Mouse (Mus musculus) natural killer cell, adult 2 months (primary cell): ENCODE results near the gene A830031A19Rik.

Experiments used
- DNase-seq, 2 experiments: peaks; one replicate each; pipeline ENCODE4 v3.0.0; 2022; ENCODE audit warnings: low spot score in 2 of 2

The A830031A19Rik gene

GRCm38 (mm10) chr11:24074634-24075104 lies at the start of gene A830031A19Rik:
A830031A19Rik (minus strand) TSS chr11:24075054.
- no peak for DNase-seq

- no peak for DNase-seq
These were observed 49.1 kb upstream of the A830031A19Rik start for GRCm38 (mm10) chr11:24123991-24124390.

DNA sequence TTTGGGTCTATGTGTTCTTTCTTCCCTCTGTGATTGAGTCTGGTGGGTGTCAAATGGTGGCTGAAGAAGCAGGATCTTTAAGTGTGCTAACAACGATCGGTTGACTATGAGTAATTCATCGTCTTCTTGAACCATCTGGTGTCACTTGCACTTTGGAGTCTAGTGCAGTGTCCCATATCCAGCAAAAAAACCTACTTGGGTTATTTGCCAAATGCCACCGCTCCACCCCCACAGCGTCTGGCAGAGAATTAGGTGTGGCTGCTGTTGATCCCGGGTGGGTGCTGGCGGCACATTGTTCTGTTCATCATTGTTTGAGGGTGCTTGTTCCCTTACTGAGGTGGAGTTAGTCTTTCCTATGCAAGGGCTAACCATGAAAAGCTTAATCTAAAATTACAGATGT lies 48.0 kb upstream of the A830031A19Rik start:
- DNase-seq: no peak

DNA sequence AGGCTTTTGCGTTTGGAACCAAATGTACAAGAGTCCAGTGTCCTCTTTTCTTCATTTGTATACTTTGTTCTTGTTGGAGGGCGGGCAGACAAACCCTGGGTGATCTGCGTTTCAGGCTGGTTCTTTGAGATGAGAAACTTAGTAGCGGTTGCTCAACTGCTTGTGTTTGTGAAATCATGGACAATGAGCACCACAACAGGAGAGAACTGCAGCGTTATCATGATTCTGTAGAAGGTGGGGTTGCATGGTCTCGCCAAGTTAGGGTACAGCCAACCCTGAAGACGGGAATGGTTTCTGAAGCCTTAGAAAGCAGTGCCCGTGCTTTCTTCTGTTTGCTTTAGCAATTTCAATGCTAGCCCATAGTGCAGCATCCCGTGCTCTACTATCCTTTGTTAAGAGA lies 46.3 kb upstream of the A830031A19Rik start:
- no peak for DNase-seq

DNA sequence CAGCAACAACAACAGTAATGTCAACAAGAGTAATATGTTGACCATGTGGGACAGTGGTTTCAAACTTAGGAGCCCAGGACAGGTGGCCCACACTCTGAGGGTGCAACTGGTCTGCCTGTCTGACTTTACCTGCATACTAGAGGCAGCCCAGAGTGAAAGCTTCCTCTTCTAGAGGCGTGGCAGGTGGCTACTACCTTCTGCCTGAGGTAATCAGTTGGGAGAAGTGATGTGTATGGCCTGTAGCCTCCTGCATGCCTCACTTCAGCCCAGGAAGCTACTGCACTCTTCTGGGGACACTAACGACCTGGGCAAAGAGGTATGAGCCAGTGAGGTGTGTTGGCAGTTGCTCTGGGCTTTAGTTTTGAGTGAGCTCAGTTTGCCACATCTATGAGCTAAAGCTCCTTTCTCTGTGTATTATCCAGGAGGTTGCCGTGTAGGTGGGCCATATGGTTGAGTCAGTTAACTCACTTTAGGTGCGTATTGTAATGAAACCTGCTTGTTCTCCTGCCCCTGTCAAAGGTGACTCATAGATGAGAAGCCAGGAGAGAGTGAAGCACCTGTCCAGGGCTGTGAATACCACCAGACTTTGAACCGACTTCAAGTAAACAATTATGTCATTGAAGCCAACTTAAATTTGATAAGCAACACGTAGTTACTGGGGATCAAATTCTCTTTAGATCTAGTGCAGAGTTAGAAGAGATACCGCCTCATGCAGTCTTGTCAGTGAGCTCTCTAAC lies 41.9 kb upstream of the A830031A19Rik start:
- no peak for DNase-seq

GRCm38 (mm10) chr11:24116041-24116440 lies 41.2 kb upstream of the A830031A19Rik start:
- no peak for DNase-seq

DNA sequence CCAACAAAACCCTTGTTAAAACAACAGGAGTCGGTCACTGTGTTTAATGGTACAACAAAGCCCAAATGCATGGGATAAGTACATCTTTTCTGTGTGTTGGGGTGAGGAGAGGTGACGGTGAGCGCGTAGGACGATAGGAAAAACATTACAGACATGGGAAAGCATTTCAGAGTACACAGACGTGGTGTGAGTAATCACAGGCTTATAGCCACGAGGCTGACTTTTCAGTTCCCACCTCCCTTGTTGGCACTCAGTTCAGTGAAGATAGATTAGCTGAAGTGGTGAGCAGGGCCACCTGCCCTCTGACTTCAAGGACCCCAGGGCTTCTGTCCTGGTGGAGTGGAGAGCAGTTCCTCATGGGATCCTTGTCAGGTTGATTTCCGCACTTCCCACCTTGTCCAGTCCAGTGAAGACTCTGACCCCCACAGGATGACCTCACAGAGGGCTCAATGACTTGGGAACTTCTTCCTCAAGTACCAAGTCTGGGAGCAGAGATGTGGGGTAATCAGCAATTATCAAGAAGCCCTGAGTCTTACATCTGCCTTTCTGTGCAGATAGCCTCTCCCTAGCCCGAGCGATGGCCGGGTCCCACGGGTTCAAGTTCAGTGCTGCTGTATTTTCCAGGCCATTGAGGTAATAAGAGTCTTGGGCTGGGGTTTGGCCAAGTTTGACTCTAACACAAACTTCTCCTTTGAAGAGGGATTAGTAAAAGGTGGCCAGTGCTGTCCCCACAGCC lies 40.3 kb upstream of the A830031A19Rik start:
- DNase-seq: no peak

GRCm38 (mm10) chr11:24111720-24112119 lies 36.9 kb upstream of the A830031A19Rik start:
- DNase-seq: no peak

GRCm38 (mm10) chr11:24110113-24110512 lies 35.3 kb upstream of the A830031A19Rik start:
- DNase-seq: no peak

GRCm38 (mm10) chr11:24109388-24109787 lies 34.5 kb upstream of the A830031A19Rik start:
- DNase-seq: no peak

GRCm38 (mm10) chr11:24108974-24109373 lies 34.1 kb upstream of the A830031A19Rik start:
- no peak for DNase-seq

- no peak for DNase-seq
These were observed 32.6 kb upstream of the A830031A19Rik start for GRCm38 (mm10) chr11:24107414-24107813.

DNA sequence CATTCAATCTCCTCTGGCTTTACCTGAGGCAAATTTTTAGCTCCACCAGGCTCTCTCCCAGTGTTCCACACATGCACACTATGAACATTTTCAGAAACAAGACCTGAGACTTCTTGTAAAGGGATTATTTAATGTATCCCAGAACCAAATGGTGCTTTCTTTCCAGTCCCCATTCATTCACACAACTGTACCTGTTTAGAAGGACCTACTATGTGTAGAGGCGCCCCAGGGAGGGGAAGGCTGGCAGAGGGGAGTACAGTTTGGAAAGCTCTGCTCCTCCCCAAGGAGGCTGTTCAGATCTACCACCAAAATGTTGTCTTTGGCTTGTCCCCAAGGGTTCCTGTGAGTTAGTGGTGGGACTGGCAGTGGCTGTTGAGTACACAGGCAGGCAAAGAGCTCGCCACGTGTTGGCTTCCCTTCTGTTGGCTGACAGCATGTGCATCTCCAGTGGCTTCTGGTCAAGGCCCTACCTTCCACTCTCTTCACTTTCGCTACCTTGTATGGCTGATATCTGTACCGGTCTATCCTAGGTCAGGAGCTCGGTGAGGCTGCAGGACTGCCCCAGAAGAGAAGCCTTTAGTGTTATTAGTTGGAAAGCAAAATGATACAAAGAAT lies 28.4 kb upstream of the A830031A19Rik start:
- no peak for DNase-seq

DNA sequence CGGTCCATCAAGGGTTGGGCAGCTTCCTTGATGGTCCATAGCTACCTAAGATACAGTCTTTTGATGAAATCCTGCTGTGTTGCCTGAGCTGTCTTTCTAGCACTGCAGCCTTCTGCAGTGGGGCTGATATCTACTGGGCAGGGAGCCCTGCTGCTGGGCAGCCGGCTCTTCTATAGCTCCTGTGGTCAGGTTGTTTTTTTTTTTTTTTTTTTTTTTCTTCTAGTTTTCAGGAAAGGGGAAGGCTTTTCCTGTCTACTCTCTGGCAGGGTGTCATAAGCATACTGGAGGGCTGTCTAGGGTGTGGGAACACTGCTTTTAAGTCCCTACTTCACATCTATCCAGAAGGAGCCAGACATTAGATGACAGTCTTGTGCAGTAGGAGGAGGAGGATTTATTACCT lies 27.5 kb upstream of the A830031A19Rik start:
- DNase-seq: no peak

- no peak for DNase-seq
These were observed 26.8 kb upstream of the A830031A19Rik start for GRCm38 (mm10) chr11:24101625-24102024.

- no peak for DNase-seq
These were observed 25.7 kb upstream of the A830031A19Rik start for GRCm38 (mm10) chr11:24100449-24101070.

DNA sequence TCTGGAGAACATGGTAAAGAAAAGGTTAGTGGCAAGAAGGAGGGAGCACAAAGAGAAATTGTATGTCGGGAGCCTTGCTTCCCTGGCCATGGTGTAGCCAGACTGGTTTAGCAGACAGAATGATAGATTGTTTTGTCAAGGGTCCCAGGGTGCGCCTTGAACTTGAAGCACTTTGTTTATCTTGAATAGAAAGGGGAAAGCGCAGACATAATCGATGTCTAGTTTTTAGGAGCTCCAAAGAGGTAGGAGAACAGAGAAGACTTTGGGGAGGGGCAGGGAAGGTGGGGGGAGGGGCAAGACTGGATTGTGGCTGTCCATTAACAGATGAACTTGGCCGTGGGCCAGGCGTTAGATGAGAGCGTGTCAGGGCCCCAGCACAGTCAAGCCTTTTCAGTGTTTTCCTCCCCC lies 25.0 kb upstream of the A830031A19Rik start:
- no peak for DNase-seq

DNA sequence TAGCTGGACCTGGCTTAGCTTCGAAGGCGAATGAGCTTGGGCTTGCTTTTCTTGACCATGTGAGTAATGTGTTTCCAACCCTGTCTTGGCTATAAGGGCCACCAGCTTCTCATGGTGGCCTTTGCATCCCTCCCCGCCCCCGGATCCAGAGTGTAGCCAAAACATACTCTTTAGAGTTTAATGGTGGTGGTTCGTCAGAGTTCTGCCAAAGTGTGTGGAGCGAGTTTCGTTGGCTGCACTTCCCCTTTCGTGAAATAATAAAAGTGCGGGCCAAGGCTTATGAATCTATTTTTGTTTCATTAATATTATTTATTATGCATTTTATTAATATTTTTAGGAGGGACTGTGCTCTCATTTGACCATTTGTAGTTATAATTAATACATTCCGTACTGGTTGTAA lies 24.4 kb upstream of the A830031A19Rik start:
- no peak for DNase-seq

DNA sequence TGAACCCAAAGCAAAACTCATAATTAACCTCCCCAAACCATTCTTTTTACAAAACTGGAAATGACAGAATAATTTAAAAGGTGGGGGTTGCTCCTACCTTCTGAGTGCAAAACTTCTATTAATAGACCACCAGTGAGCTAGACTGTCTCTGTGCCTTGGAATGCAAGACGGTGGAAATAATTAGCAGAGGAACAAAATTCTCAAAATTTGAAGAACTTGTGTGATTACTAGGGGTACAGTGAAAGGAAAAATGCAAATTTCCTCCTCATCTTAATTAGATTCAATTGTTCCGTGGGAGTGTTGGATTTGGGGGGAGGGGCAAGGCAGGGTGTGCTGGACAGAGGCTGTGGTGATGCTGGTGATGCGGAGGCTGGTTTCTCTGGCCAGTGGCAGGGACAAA lies 23.8 kb upstream of the A830031A19Rik start:
- no peak for DNase-seq

DNA sequence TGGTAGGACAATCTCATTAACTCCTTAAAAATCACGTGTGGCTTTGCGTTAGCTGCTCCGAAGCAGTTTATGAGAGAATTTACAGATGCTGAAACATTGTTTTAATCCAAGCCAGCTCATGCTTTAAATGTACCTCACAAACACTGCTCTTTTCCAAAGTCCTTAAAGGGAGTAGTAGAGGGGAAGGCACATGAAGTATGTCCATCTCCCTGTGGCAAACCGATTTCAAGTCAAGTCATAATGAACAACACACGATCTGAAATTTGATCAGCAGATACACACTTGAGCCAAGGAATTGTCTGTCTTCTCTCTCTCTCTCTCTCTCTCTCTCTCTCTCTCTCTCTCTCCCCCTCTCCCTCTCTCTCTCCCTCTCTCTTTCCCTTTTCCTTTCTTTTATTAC lies 23.2 kb upstream of the A830031A19Rik start:
- no peak for DNase-seq

DNA sequence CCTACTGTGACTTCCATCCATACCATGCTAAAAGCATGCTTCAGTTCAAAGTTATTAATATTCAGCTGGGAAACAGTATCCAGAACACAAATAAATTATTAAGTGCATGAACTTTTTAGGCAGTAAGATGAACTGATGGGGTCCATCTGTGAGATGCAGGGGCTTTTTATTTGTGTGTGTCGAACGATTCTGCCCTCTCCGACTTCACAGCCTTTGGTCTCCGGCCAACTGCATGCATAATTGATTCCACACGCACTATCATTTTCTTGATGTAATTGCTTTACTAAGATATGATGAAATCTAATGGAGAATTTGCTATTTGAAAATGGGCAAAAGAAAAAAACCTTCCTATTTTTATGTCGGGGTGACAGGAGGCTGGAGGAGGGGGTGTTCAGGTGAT lies 22.2 kb upstream of the A830031A19Rik start:
- DNase-seq: no peak

- DNase-seq: no peak
These were observed 21.6 kb upstream of the A830031A19Rik start for GRCm38 (mm10) chr11:24096483-24096882.
